Mouse (Mus musculus) kidney, adult 11 months (tissue): ENCODE results near the gene Aprt.

Experiments used
- DNase-seq: peaks from one replicate; pipeline ENCODE4 v3.0.0; 2022

Aprt gene

DNA sequence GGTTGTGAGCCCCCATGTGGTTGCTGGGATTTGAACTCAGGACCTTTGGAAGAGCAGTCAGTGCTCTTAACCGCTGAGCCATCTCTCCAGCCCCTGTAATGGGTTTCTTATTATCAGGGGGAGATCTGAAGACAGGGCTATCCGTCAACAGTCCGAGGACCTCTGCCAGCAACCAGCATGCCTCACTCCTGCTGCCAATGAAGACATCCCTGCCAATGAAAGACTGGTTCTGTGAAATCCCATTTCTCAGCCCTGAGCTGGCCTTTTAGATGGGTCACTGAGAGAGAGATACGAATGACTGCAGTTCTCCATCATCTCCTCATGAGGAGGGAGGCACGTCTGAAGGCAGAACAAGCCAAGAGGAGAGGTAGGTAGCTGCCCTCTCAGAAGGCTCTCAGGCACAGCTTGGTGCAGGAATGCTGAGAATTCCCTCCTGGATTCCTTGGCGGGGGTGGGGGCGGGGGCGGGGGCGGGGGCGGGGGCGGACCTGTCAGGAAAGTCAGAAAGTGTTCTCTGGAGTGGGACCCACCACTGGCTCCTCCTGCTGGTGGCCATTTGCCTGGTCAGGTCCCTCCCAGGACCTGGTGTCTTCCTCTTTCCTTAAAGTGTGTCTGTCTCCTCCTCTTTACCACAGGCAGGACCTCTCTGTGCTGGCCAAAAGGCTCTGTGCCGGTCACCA is 17.9 kb downstream of the Aprt start:
- DNase-seq: no peak

DNA sequence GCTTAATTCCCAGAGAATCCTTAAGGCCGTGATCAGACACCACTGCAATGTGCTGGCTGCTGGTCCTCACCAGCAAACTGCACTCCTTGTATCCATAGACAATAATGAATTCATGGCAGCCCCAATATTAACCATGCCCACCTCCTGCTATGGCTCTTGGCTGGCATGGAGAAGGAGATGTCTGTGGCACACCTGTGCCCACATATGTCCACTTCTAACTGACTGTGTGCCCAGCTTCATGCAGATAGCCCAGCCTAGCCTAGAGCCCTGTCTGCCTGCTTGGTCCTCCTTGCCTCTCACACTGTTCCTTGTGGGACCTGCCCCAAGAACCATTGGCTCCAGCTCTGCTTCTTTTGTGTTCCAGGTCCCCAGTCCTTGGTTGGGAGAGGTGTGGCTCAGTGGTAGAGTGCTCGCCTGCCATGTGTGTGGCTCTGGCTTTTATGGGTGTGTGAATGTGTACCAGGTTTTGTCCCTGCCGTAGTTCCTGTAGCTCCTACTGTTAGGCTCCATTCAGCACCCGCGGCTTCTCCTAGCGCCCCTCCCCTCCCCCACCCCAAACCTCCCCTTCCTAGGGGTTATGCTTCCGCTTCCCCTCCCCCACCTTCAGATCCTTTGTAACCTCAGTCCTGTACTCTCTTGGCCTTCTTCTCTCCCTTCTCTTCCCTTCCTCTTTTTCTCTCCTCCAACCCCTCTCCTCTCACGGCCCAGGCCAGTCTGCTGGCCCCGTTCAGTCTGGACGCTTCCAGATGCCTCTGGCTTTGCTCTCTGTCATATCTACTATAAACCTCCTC is 19.3 kb downstream of the Aprt start:
- no peak for DNase-seq

DNA sequence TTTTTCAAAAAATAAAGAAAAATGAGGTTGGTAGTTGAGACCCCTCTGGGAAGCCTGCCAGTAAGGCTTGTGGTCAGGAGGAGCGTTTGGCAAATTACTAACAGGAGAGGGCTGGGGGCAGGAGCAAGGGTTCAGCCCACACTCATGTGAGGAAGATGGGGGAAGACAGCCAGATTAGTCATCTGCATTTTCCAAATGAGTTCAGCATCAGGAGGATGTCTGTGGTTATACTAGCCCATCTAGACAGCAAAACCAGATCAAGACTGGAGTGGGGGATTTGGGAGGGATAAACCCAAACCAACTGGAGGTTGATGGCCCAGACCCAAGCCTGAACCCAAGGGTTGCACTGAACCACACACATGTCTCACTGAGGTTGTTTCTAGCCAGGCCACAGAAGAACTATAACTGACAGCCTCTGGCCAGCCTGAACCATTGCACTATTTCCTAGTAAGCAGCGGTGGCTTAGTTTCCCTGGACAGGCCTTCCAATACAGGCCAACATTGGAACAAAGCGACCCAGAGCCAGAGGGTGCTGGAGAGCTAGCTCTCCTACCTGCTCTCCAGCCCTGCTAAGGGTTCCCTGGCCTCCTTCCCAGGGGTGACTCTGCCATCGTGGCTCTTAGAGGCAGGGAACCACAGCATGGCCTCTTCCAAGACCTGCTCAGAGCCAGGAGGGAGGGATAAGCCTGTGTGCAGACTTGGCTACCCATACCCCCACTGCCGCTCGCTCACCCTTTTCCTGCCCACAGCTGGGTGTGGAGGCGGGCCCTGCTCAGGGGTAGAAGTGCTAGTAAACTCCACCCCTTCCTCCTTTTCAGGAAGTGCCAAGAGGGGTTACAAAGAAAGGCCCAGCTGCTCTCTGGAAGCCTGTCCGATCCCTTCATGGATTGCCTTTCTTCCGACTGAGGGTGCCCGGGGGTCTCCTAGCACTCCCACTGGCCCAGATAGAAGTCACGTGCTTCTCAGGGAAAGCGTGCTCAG is 20.4 kb downstream of the Aprt start:
- peak; percentile 56 for DNase-seq

- no peak for DNase-seq
These were observed 21.9 kb downstream of the Aprt start for GRCm38 (mm10) chr8:122554786-122555185.

- peak; percentile 90 for DNase-seq
These were observed 25.3 kb downstream of the Aprt start, which contains the start of gene Piezo1 for GRCm38 (mm10) chr8:122551265-122552051. Gene Piezo1 (minus strand): TSS chr8:122551329.

DNA sequence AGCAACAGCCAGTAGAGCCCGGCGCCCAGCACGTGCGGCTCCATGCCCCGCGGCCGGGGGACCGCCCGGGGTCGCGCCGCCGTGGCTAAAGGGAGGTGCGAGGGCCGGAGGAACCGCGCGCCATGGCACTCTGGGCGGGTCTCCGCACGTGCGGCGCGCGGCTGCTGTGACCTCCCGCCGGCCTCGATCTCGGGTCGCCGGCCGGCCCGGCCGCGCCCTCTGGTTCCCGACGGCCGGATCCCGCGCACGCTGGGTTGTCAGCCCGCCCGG is 25.8 kb downstream of the Aprt start:
- peak; percentile 41 for DNase-seq

- DNase-seq: peak; percentile 52
These were observed 26.3 kb downstream of the Aprt start for GRCm38 (mm10) chr8:122550234-122550994.

DNA sequence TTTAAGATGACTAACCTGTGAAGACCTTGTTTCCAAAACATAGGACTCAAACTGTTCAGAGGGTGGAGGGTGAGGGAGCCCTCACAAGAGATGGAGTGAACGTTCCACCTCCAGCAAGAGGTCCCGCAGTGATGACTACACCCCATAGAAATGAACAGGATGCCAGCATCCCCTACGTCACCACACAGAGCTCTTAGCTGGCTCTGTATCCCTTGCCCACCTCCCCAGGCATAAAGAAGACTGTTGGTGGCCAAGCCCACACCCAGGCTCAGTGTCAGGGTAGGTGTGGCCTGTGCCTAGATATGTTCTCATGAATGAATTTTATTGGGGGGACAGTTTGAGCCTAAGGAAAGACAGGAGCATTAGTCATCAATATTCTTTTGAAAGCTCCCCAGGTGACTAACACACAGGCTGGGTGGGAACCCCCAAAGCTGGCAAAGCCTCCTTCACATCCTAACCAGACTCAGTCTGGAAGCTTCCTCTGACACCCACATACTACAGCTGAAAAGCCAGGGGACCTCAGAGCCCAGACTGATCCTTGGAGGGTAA is 27.7 kb downstream of the Aprt start:
- DNase-seq: no peak

- DNase-seq: no peak
These were observed 28.4 kb downstream of the Aprt start for GRCm38 (mm10) chr8:122548331-122548730.

DNA sequence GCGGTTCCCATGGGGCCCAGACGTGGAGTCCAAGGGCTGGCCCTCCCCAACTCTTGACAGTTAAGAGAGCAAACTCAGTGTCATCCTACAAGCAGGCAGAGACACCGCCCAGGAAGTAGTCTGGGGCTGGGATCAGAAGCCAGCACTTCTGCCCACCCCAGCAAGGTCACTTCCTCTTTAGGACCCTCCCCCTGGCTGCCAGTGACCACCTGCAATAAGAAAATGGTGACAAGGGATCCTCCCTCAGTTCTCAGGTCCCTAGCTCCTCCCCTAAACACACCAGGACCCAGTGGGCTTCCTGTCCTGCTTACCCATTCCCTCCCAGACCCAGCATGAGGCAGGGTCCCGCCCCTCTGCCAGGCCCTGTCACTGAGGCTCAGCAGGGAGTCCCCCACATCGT is 28.9 kb downstream of the Aprt start:
- DNase-seq: peak; percentile 53

DNA sequence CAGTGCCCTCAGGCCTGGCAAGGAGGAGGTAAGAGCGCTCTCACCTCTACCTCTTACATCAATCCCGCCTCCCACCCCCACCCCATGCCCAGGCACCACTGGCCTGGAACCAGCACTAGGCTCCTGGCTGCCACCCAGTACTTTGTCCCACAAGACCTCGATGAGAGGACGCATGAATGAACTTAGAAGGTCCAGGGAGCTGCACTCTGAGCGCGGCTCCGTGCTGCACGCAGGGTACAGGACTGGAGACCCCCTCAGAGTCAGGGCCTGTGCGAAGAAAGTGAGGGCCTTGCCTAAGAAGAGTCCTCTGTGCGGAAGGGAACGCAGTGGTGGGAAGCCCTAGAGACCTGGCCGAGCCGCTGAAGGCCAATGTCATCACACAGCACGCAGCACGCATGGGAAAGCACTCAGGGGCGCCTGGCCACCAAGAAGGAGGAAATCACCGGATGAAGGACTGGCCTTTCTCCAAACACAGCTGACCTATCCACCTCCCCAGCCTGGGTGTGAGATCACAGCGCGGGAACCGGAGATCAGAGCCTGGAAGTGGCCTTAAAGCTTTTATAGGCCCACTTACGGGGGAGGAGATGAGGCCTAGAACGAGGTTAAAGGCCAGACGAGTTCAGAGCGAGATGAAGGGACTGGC is 29.8 kb downstream of the Aprt start:
- peak; percentile 90 for DNase-seq

DNA sequence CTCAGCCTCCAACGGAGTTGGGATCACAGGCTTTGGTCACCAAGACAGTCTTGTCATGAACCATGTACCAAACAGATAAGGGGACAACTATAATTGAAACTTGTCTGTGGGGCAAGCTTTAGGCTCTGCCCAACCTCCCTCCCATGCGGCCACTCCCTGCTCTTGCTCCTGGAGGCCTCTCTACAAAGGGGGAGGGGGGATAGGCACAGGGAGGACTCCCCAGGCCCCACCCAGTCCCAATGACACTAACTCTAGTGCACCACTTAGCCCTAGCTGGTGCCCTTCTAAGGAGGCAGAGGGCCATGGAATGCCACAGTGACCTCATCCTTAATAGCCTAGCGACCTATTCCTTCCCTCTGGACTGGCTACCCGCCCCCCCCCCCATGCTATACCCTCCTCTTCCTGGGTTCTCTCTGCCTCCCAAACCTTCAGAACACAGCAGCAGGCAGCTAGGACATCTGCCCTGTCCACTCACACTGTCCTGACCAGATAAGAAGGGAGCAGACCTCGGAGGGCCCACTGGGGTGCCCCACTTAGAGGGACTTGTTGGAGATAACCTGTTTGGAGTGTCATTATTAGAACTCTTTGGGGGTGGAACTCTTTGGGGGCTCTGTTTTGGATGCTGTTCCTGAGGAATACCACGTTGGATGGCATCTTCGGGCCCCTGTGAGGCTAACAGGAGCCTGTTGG is 30.5 kb downstream of the Aprt start:
- DNase-seq: no peak

GRCm38 (mm10) chr8:122544138-122544537 is 32.6 kb downstream of the Aprt start:
- DNase-seq: no peak

DNA sequence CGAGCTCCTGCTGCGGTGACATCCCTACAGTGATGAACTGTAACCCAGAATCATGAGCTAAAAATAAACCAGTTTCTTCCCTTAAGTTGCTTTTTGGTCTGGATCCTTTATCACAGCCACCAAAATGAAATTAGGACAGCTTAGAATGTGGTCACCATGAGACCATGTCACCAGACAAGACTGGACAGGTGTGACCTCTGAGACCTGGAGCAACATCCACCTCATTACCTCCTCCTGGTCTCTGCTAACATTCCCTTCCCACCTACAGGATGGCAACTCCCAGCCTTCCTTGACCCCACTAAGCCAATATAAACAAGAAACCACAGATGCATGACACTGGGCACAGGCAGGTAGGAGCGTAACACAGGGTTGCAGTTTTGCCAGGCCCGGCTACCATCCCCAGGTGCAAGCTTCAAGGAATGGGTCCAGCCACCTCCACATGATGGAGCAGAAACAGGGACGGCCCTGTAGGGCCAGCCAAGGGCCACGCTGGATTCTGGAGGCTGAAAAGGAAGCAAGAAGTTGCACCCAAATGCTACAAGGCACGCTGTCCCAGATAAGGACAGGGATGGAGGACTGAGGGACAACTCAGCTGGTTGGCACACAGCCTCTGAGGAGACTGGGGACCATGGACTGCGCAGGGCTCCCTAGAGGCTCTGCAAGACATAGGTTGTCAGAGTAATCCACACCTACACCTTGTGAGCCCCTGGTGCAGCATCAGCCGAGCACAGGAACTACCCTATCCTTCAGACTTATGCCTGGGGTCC is 38.2 kb downstream of the Aprt start:
- DNase-seq: no peak

DNA sequence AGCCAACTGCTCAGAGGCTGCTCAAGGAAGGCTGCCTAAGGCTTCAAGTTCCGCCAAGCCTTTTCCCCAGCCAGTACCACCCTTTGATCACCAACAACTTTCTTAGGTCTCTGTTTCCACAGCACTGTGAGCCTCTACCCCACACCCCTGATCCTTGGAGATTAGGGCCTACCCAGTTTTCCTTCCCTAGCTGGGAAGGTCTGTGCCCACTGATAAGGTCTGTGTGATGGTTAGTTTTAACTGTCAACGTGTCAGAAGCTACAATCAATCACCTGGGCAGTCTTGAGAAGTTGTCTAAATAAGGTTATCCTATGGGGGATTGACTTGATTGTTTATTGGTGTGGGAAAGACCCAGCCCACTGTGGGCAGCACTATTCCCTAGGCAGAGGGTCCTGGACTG is 38.9 kb downstream of the Aprt start:
- DNase-seq: no peak

DNA sequence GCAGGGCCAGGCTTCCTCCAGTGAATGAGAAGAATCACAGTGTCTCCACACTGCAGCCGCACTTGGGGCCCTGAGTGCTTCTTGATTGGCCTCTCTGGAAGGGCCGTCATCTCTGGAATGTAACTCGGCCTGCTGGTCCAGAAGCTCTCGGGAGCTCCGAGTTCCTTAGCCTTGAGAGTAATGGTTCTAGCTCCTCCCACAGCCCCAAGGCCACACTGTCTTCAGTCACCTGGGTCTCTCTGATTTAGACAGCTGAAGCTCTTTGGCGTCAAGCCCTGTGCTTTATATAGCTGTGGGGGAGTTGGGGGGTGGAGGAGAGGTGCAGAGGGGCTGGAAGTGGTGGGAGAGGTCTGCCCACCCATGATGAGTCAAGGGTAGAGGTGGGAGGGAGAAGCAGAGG is 39.7 kb downstream of the Aprt start:
- DNase-seq: peak; percentile 71

DNA sequence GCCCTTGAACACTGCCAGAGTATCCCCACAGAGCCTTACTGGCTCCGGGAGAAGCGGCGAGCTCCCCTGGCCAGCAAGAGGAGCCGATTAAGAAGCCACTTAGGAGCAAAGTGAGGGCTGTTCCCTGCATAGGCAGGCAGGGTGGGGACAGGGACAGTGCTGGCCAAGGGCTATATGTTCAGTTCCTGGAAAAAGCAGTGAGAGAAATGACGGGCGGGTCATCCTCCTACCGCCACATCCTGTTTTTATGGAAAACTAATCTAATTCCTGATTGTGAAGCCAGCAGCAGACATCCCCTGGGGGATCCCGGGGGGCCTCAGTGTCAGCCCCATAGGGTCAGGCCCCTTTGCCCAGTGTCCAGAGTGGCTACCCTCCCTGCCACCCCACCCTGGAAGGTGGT is 45.4 kb downstream of the Aprt start:
- DNase-seq: no peak

DNA sequence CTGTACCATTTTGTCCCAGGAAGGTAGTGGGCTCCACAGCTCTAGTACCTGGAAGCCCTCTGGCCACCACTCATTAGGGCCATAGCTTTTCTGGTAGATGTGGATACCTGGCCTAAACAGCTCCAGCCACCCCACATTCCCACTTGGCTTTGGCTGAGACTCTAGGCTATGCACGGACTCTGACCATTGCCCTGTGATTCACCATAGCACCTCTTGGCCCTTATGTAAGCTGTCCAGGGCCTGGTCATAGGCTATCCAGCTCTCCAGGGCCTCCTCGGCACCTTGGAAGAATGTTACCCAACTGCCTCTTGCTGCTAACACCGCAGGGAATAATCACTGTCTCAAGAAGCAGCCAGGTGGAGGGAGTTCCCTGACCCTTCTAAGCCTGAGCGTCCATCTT is 47.5 kb downstream of the Aprt start:
- DNase-seq: peak; percentile 91

DNA sequence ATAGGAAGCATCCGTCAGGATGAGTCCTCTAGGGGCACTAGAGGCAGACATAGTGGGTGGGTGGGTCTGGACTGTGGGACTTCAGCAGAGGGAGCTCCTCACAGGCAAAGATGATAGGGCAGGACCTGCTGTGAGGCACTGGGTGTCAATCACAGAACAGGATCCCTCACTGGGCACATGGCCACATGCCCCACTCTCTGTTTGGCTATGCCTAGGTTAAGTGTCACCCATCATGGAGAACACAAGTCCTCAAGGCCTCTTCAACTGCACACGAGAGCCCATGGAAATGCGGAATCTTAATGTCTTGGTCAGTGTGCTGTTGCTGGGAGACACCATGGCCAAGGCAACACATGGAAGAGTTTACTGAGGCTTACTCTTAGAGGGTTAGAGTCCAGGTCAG is 48.8 kb downstream of the Aprt start:
- no peak for DNase-seq
